Mouse (Mus musculus): Measurements from ENCODE around the gene Kpna4. TPM values are rescaled to one million over a fixed set of nuclear protein-coding genes. Genes with fewer than 3 reads are reported as not detected.

The Kpna4 gene
- polyA plus RNA-seq, 1 experiment from 2014 or later: 44.5 TPM

Other genes starting within 250 kb of the Kpna4 start
- gene Ift80, start 122.5 kb downstream of the Kpna4 start, polyA plus RNA-seq (2015; fragmentation: Nextera tagmentation; extraction: Ambion mirVana): 20.4 and 21.8 TPM in 2 replicates
- 332 and 397 TPM in 2 replicates for gene Smc4, start 122.4 kb downstream of the Kpna4 start, polyA plus RNA-seq (2015; fragmentation: Nextera tagmentation; extraction: Ambion mirVana)
- gene Trim59, start 82.4 kb downstream of the Kpna4 start, polyA plus RNA-seq (2015; fragmentation: Nextera tagmentation; extraction: Ambion mirVana): 110 and 125 TPM in 2 replicates
- gene Arl14, start 95.3 kb upstream of the Kpna4 start, polyA plus RNA-seq (2015; fragmentation: Nextera tagmentation; extraction: Ambion mirVana): 0.12 TPM in 1 of 2 replicates, not detected in the other
- 5.1 and 5.9 TPM in 2 replicates for gene Ppm1l, start 189.7 kb upstream of the Kpna4 start, polyA plus RNA-seq (2015; fragmentation: Nextera tagmentation; extraction: Ambion mirVana)

Measured in thymus, postnatal 0 days (tissue).